Mouse (Mus musculus) ES-E14 (cell line): ENCODE measurements around the gene Efna5.

Experiments used
- CHD2 ChIP-seq: IDR thresholded peaks from 2 replicates; pipeline ENCODE4 v1.6.1; 2014; ENCODE audit warnings: mild to moderate bottlenecking, low read depth, low read length, inconsistent platforms
- HCFC1 ChIP-seq: IDR thresholded peaks from 2 replicates; pipeline ENCODE4 v1.6.1; 2012; ENCODE audit warnings: low read length, inconsistent platforms, borderline replicate concordance; ENCODE audit not compliant: insufficient read depth
- MAFK ChIP-seq: IDR thresholded peaks from 2 replicates; pipeline ENCODE4 v1.6.1; 2014; ENCODE audit warnings: mild to moderate bottlenecking, low read depth, low read length, inconsistent platforms; ENCODE audit not compliant: insufficient read depth
- ZC3H11A ChIP-seq: IDR thresholded peaks from 2 replicates; pipeline ENCODE4 v1.6.1; 2012; ENCODE audit warnings: low read depth, mild to moderate bottlenecking, inconsistent platforms, low read length, borderline replicate concordance

- TF ChIP-seq HCFC1, result no peak
- TF ChIP-seq MAFK, result no peak
- TF ChIP-seq CHD2, result no peak
- TF ChIP-seq ZC3H11A, result no peak
Observed at GRCm38 (mm10) chr17:62734067-62734466, 147.1 kb downstream of the Efna5 start.
